Mouse (Mus musculus): ENCODE data around the gene Bri3. TPM values are rescaled to one million over a fixed set of nuclear protein-coding genes. Genes with fewer than 3 reads are reported as not detected.

The Bri3 gene
- polyA plus RNA-seq (2012; rRNA removed; ENCODE audit: low replicate concordance): 107 and 119 TPM in 2 replicates

GRCm38 (mm10) chr5:144243901-144244487 is at the start of gene Bri3:
Gene Bri3, plus strand, starts transcription at chr5:144244437.

GRCm38 (mm10) chr5:144223503-144223862 is 20.8 kb upstream of the Bri3 start, which contains the start of gene Tecpr1:
Gene Tecpr1, minus strand, starts transcription at chr5:144223615.

GRCm38 (mm10) chr5:144357881-144358591 is 113.8 kb downstream of the Bri3 start, which contains the start of gene Baiap2l1:
Gene Baiap2l1, minus strand, starts transcription at chr5:144358112.

Other genes with a start within 250 kb of the Bri3 start
- 5.6 and 15.2 TPM in 2 replicates for gene Ccz1, start 229.6 kb upstream of the Bri3 start, polyA plus RNA-seq (2012; rRNA removed; ENCODE audit: low replicate concordance)
- gene Ocm, start 217.8 kb upstream of the Bri3 start, polyA plus RNA-seq (2012; rRNA removed; ENCODE audit: low replicate concordance): not detected in 2 replicates
- gene Lmtk2, start 144.0 kb upstream of the Bri3 start, polyA plus RNA-seq (2012; rRNA removed; ENCODE audit: low replicate concordance): 11.8 and 14.0 TPM in 2 replicates
- gene Bhlha15, start 54.2 kb upstream of the Bri3 start, polyA plus RNA-seq (2012; rRNA removed; ENCODE audit: low replicate concordance): 0.67 and 0.79 TPM in 2 replicates
- gene Tecpr1, start 20.8 kb upstream of the Bri3 start, polyA plus RNA-seq (2012; rRNA removed; ENCODE audit: low replicate concordance): 66.3 and 102 TPM in 2 replicates
- gene Baiap2l1, start 113.7 kb downstream of the Bri3 start, polyA plus RNA-seq (2012; rRNA removed; ENCODE audit: low replicate concordance): 1.9 TPM in 2 replicates